Mouse (Mus musculus) brain, embryonic 18.5 days (tissue): Measurements from ENCODE around the gene H2afv.
A peak's percentile ranks its signal among the peaks of the same experiment; 100 is the strongest.
"Not testable (repeated sequence)": the region's sequence is repeated elsewhere in the genome, so short reads cannot be mapped to it uniquely, and the experiment has no call there.

Experiments used
- DNase-seq: peaks from one replicate; pipeline ENCODE4 v3.0.0-alpha.2; 2012; ENCODE audit warnings: low read depth, low spot score

Gene H2afv

DNA sequence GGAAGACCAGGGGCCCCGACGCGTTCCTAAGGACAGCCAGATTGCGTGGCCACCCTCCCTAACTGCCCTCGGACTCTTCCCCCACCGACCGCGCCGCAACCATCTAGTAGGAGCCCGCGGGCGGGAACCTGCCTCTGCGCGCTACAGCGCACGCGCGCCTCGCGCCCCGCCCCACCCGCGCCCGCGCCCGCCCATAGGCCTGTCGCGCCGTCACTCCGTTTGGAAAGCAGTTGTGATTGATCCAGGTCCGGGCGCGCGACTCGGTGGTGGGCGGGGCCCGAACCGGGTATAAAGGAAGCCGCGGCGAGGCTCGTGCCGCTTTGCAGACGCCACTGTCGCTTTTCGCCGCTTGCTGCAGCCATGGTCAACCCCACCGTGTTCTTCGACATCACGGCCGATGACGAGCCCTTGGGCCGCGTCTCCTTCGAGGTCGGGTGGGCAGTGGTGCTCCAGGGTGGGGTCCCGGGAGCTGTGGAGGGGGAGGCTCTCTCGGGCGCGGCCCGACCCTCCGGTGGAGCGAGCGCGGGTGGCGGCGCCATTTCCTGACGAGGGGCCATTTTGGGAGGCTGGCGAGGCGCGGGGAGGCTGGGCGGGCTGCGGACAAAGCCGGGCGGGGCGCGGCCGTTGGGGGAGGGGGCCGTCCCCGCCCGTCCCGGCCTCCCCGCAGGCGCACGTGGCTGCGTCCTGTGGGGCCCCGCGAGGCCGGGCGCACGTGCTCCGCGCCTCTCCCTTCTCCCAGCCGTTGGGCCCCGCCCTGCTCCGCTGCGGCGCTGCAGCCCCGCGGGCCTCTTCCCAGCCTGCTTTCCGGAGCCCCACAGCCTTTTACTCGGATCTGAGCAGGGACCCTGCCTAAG is 28.5 kb downstream of the H2afv start:
- DNase-seq = peak; percentile 89

DNA sequence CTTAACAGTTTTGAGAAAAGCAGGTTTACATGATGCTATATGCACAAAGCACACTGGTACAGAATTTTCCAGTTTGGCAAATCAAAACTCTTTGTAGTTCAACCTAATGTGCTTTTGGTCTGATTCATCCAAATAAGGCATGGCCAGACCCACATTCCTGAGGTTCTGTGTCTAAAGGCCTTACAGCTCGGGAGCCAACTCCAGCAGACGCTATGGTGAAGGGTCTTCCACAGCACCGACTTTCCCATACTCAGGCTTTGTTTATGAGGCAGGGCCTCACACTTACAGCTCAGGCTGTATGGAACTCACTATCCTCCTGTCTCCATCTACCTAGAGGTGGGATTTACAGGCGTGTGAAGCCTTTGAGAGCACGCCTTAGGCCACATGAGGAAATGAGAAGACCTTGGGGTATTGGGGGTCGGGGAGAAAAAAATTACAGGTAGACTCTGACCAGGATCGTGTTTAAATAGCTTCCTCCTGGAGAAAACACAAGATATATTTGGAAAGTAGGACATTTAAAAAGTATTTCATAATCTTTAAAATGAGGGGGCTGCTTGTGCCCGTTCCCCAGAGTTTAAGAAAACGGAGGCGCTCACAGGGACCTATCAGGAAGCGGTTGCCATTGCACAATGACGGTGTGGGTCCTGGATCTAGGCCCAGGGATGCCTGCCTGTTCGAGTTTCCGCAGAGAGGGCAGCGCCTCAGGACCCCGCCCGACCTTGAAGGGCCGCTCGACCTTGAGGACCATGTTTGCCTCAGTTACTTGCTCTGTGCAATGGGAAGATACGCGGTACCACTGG is 29.3 kb downstream of the H2afv start, which contains the start of gene Ppia:
Gene Ppia (plus strand): TSS at position 693 of the 800 bp plus-strand sequence.
- DNase-seq = no peak

- no peak for DNase-seq
Observed at GRCm38 (mm10) chr11:6413264-6413663, 31.0 kb downstream of the H2afv start.

DNA sequence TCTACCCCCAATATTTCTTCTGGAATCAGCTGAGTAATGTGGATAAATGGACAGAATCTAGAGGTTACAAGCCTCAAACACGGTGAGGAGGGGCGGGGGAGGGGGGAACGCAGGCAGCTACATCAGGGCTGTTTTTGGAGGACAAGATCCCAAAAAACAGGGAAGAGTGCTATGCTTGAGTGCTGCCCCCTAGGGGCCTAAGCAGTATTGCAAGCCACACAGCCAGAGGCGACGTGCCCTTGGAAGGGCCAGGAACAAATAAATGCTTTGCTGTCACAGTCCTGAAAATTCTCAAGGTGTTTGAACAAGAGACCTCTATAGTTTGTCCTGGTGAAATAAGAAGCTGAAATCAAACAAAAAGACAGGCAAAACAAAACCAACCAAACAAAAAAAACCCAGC is 32.6 kb downstream of the H2afv start:
- DNase-seq = no peak

- DNase-seq = not testable (repeated sequence)
Observed at GRCm38 (mm10) chr11:6410755-6411154, 33.5 kb downstream of the H2afv start.

DNA sequence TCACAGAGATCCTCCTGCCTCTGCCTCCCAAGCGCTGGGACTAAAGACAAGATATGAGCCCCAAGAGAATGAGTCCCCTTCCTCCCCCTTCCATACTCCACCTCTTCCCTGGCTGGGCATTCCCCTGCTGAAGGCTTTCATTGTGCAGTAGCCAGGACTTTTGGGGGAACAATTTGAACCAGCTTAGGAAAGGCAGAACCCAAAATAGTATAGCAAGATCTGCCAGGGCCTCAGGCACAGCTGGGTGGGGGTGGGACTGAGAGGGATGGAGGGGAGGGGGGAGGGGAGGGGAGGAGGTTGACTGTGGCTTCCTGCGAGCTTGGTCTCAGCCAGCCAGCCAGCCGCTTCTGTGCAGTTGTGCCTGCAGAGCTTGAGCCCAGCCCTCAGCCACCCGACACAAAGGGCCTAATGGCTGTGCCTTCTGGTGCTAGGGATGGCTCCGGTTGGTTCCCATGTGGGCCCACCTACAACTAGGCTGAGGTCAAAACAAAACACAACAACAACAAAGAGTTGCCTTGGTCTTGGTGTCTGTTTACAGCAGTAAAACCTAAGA is 34.1 kb downstream of the H2afv start:
- no peak for DNase-seq

DNA sequence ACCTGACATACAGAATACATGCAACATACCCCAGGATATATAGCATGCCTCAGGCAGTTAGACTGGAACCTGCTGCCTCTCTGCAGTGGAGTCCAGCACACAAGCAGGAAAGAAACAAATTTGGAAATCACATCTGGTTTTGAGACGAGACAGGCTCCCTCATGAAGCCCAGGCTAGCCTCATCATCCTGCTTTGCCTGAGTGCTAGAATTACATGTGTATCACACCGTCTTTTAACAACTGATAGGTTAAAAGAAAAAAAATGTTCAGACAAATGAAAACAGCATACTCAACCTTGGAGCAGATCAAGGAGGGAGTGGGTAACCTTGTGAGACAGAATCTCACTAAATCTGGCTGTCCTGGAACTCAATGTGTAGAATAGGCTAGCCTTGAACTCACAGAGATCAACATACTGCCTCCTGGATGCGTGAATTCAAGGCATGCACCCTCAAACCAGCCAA is 37.1 kb downstream of the H2afv start:
- no peak for DNase-seq

GRCm38 (mm10) chr11:6406251-6407161 is 37.7 kb downstream of the H2afv start:
- DNase-seq = no peak

GRCm38 (mm10) chr11:6405591-6406081 is 38.6 kb downstream of the H2afv start:
- DNase-seq = no peak

- no peak for DNase-seq
Observed at GRCm38 (mm10) chr11:6404699-6405566, 39.3 kb downstream of the H2afv start.

GRCm38 (mm10) chr11:6403830-6404405 is 40.3 kb downstream of the H2afv start:
- DNase-seq = no peak

DNA sequence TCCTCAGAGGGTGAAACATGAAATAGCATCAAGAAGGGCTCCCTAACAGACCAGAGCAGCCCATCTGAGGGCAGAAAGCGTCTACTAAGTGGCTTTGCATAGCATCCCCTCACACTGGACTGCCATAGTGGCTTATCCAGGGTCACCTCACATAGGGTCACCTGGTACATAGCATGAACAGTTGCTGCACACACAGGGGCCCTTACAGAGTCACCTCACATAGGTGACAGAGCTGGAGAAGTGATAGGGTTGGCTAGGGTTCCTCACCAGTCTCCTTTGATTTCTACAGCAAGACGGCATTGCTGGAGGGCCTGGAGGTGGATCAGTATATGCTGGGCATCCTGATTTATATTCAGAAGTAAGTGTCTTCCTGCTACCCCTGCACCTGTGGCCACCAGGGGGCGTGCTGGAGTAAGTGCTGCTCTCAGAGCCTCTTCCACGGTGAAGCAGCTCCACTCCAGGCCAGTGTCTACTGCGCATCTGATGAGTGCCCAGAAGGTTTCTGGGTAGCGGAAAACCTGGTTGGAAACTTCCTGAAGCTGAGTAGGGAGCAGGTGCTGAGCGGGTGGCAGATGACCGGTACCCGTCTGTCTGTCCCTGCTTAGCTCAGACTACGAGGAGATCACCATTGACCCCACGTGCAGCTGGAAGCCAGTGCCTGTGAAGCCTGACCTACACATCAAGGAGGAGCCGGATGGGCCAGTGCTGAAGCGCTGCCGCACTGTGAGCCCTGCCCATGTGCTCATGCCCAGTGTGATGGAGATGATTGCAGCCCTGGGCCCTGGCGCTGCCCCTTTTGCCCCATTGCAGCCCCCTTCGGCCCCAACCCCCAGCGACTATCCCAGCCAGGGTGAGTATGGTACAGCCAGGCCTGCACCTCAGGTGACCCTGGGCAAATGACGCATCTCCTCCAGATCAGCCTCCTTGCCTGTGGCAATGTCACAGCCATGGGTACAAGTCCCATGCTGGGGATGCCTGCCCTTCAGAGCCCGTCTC is 41.4 kb downstream of the H2afv start:
- DNase-seq = no peak

DNA sequence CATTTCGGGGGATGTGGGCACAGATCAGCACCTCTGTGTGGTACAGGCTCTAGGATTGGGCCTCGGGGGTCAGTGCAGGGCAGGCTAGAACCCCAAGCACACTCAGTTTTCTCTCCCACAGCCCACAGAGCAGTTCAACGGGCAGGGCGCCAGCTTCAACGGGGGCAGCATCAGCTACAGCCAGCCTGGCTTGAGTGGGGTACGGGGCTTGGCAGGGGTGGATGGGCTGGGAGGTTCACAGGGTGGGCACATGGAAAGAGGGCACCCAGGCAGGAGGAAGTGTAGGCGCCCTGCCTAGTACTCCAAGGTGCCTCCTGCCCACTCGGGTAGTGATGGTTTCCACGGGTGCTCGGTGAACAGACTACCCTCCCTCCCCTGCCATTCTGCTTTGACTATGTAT is 46.1 kb downstream of the H2afv start:
- DNase-seq = no peak

DNA sequence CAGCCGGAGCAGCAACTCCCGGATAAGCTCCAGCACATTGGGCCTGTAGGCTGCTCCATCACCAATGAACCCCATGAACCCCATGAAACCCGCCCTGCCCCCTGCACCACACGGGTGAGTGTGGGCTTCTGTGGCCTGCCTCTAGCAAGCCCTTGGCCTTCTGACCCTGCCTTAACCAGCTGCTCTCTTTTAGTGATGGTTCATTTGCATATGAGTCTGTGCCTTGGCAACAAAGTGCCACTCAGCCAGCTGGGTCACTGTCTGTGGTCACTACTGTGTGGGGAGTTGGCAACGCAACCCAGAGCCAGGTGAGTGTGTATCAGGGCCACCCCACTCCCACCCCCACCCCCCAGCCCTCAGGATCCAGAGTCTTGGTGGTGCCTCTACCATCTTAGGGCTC is 48.7 kb downstream of the H2afv start:
- no peak for DNase-seq

- DNase-seq = no peak
Observed at GRCm38 (mm10) chr11:6393866-6394265, 50.4 kb downstream of the H2afv start.

GRCm38 (mm10) chr11:6392857-6393256 is 51.4 kb downstream of the H2afv start:
- no peak for DNase-seq

- no peak for DNase-seq
Observed at GRCm38 (mm10) chr11:6391516-6392276, 52.5 kb downstream of the H2afv start.
